Mouse (Mus musculus) B cell, adult (primary cell): ENCODE measurements around the gene Pram1. TPM values are rescaled to one million over a fixed set of nuclear protein-coding genes. Genes with fewer than 3 reads are reported as not detected.

ENCODE experiments used
- total RNA-seq: library from RNA; stranded (reverse); gene quantifications from 4 replicates; pipeline ENCODE4 v1.2.4, GENCODE M21; 2023; ENCODE audit not compliant: inconsistent age

Gene Pram1
- 0.48 to 2.5 TPM (median 1.3 TPM) in 4 replicates for total RNA-seq

DNA sequence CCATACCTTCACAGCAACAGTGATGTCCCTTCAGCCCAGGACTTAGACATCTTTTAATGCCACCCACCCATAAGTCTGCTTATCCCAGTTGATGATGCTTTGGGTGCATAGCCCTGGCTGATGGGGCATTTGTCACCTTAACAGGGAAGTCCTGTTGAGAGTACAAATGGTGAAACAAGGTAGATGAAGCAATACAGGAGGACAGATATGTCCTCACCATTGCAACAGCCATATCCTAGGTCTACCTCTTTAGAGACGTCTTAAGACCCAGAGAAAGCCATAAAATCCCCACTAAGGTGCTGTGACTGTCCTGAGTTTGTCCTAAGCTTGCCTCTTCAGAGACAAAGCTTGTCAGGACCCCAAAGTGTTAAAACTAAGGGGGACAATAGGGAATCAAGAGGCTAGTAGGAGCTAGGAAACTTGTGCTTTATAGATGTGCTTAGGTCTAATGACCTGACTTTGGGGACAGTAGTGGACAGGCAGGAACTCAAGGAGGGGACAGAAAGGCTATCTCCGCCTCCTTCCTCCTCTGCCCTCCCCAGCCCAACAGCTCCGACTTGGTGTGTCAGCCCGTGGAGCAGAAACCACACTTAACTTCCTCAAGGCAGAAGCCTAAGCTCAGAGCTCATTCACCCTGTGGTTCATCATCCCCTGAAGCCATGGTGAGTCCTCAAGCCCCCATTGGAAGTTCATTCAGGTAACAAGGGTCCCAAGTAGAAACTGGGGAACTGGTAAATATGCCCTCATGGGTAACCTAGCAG, at the start of gene Pram1:
Gene Pram1, plus strand, starts transcription at position 541 of the 761 bp plus-strand sequence.

DNA sequence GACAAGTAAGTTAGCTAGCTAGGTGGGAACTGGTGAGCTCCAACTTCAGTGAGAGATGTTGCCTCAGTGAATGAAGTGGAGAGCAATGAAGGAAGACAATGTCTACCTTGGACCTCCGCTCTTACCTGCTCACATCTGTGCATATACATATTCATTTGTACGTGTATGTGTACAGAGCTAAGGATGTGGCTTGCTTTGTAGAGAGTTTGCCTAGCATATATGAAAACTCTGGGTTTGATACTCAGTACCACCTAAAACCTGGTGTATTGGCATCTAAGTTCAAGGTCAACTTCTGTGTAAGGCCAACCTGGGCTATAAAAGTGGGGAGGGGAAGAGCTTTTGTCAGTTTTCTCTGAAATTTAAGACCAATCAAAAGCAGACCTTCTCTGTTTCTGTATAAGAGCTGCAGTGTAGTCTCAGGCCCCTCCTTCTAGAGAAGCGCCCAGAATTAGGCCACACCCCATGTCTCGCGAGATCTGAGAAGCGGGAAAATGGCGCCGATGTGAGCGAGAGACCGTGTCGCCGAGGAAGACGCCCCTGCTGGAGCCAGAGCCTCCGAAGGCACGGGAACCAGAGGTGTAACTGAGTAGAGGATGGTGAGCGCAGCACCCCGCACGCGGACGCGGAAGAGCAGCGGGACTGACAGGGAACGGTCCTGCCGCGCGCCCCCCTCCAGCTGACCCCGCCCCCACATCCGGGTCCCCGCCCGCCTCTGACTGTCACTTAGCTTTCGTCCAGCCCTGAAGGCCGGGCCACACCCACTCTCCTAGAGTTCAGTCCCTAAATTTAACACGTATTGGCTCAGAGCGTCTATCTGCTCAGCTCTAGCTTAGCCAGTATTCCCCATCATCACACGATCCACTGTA, 9.0 kb upstream of the Pram1 start, which contains the start of gene Zfp414:
Gene Zfp414, plus strand, starts transcription at position 470 of the 866 bp plus-strand sequence.

DNA sequence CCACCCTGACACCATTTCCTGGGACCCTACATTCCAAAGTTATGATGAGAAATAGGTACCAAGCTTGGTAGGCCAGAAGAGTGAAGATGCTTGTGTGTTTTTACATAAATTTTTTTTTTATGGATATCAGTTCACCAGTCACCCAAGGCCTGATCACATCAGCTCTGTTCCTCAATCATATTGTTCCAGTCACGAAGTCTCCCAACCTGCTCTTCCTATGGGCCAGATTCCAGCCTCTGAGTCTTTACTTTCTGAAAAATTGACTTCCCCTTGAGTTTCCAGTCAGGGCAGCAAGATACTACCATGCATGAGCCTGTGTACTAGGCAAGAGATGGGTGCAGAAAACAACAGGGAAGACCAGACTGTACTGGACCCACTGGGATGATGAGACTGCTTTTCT, 48.9 kb downstream of the Pram1 start, which contains the start of gene Hnrnpm:
Gene Hnrnpm, minus strand, starts transcription at position 101 of the 400 bp plus-strand sequence.

Other genes with a start within 250 kb of the Pram1 start
- 5.7 to 7.9 TPM (median 6.5 TPM) in 4 replicates for gene Zfp101, start 243.4 kb upstream of the Pram1 start, total RNA-seq
- gene Actl9, start 205.2 kb upstream of the Pram1 start, total RNA-seq, result not detected in 4 replicates
- 62.4 to 74.4 TPM (median 67.5 TPM) in 4 replicates for gene Adamts10, start 113.9 kb upstream of the Pram1 start, total RNA-seq
- gene Myo1f, start 82.3 kb upstream of the Pram1 start, total RNA-seq, result 14.9 to 25.4 TPM (median 19.3 TPM) in 4 replicates
- gene Zfp414, start 9.0 kb upstream of the Pram1 start, total RNA-seq, result 38.0 to 41.7 TPM (median 39.7 TPM) in 4 replicates
- gene Hnrnpm, start 48.8 kb downstream of the Pram1 start, total RNA-seq, result 356 to 376 TPM (median 371 TPM) in 4 replicates
- 45.6 to 49.2 TPM (median 46.3 TPM) in 4 replicates for gene March2, start 80.6 kb downstream of the Pram1 start, total RNA-seq
- 205 to 231 TPM (median 213 TPM) in 4 replicates for gene Rab11b, start 122.5 kb downstream of the Pram1 start, total RNA-seq
- 0.24 to 1.2 TPM (median 0.64 TPM) in 4 replicates for gene Angptl4, start 143.8 kb downstream of the Pram1 start, total RNA-seq
- 1.9 to 3.7 TPM (median 2.4 TPM) in 4 replicates for gene Kank3, start 172.5 kb downstream of the Pram1 start, total RNA-seq
- gene Rps28, start 186.5 kb downstream of the Pram1 start, total RNA-seq, result 3,373 to 3,666 TPM (median 3,453 TPM) in 4 replicates
- 144 to 160 TPM (median 152 TPM) in 4 replicates for gene Ndufa7, start 186.5 kb downstream of the Pram1 start, total RNA-seq
- 6.1 to 11.2 TPM (median 7.1 TPM) in 4 replicates for gene Cd320, start 205.0 kb downstream of the Pram1 start, total RNA-seq
- not detected in 4 replicates for gene Gm7029, start 235.8 kb downstream of the Pram1 start, total RNA-seq